Mouse (Mus musculus): ENCODE data around the gene Dusp3. TPM values are rescaled to one million over a fixed set of nuclear protein-coding genes. Genes with fewer than 3 reads are reported as not detected.

Dusp3 gene
- polyA plus RNA-seq, 1 experiment = 0.02 TPM

GRCm38 (mm10) chr11:101964647-101965046 lies 22.2 kb downstream of the Dusp3 start:
- Histone ChIP-seq H3K4me3 (replicated peaks) (no peak overlapping the region), H3K4me1 (ENCODE audit: control insufficient read depth) (no peaks in the 10 kb centered on the region), H3K27me3 (ENCODE audit: control insufficient read depth) (peaks cover 78% of the 10 kb centered on the region), H3K9me3 (ENCODE audit: control insufficient read depth, low read length) (peaks cover 3% of the 10 kb centered on the region; the same call in 1 of the 2 replicates), H3K36me3 (ENCODE audit: control insufficient read depth) (no peaks in the 10 kb centered on the region)
- TF ChIP-seq TAL1 (IDR thresholded peaks at IDR 0.05; ENCODE audit: low read length) (no peak), GATA1 (IDR thresholded peaks at IDR 0.05; ENCODE audit: low read length) (no peak)

- no peaks in the 10 kb centered on the region for H3K36me3 ChIP-seq (ENCODE audit: control insufficient read depth)
- H3K9me3 ChIP-seq (ENCODE audit: control insufficient read depth, low read length) = peaks cover 3% of the 10 kb centered on the region; the same call in 1 of the 2 replicates
- H3K27me3 ChIP-seq (ENCODE audit: control insufficient read depth) = peaks cover 83% of the 10 kb centered on the region
- no peaks in the 10 kb centered on the region for H3K4me1 ChIP-seq (ENCODE audit: control insufficient read depth)
- TF ChIP-seq GATA1 (IDR thresholded peaks at IDR 0.05; ENCODE audit: low read length) (no peak), TAL1 (IDR thresholded peaks at IDR 0.05; ENCODE audit: low read length) (no peak)
- H3K4me3 ChIP-seq (replicated peaks) = peak overlapping the region; percentile 16
These were observed 23.1 kb downstream of the Dusp3 start for GRCm38 (mm10) chr11:101963473-101964291.

DNA sequence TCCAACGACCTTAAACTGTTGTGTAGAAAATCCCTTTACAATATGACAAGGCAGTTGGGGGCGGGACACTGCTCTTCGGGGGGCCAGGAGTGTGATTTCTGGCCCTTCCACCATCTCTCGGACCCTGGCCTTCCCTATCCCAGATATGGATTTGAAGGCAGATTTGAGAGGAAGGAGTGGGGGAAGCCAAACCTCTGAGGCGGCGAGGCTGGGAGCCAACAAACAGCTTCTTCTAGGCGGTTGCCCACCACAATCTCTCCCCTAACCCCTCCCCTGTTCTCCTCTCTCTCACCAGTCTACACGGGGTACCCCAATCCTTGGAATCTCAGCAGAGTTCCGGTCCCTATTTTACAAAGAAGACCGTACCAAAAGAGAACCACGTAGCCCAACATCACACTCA lies 23.8 kb downstream of the Dusp3 start:
- Histone ChIP-seq H3K4me1 (ENCODE audit: control insufficient read depth) (no peaks in the 10 kb centered on the region), H3K27me3 (ENCODE audit: control insufficient read depth) (peaks cover 82% of the 10 kb centered on the region), H3K36me3 (ENCODE audit: control insufficient read depth) (no peaks in the 10 kb centered on the region), H3K9me3 (ENCODE audit: control insufficient read depth, low read length) (peaks cover 3% of the 10 kb centered on the region; the same call in 1 of the 2 replicates), H3K4me3 (replicated peaks) (no peak overlapping the region)
- no peak for TF ChIP-seq GATA1 (IDR thresholded peaks at IDR 0.05; ENCODE audit: low read length)
- TF ChIP-seq TAL1 (IDR thresholded peaks at IDR 0.05; ENCODE audit: low read length) = no peak

- no peak for TF ChIP-seq TAL1 (IDR thresholded peaks at IDR 0.05; ENCODE audit: low read length)
- TF ChIP-seq GATA1 (IDR thresholded peaks at IDR 0.05; ENCODE audit: low read length) = no peak
- H3K4me3 ChIP-seq (replicated peaks) = no peak overlapping the region
- no peaks in the 10 kb centered on the region for H3K9me3 ChIP-seq (ENCODE audit: control insufficient read depth, low read length)
- peaks cover 41% of the 10 kb centered on the region for H3K27me3 ChIP-seq (ENCODE audit: control insufficient read depth)
- H3K36me3 ChIP-seq (ENCODE audit: control insufficient read depth) = no peaks in the 10 kb centered on the region
- H3K4me1 ChIP-seq (ENCODE audit: control insufficient read depth) = peaks cover 6% of the 10 kb centered on the region
These were observed 29.3 kb downstream of the Dusp3 start for GRCm38 (mm10) chr11:101957476-101957875.

GRCm38 (mm10) chr11:101953441-101953840 lies 33.4 kb downstream of the Dusp3 start:
- Histone ChIP-seq H3K27me3 (ENCODE audit: control insufficient read depth) (peaks cover 22% of the 10 kb centered on the region), H3K4me3 (replicated peaks) (no peak overlapping the region)
- TF ChIP-seq GATA1 (IDR thresholded peaks at IDR 0.05; ENCODE audit: low read length) (no peak), TAL1 (IDR thresholded peaks at IDR 0.05; ENCODE audit: low read length) (no peak)

GRCm38 (mm10) chr11:101952541-101953341 lies 34.1 kb downstream of the Dusp3 start:
- Histone ChIP-seq H3K27me3 (ENCODE audit: control insufficient read depth) (peaks cover 22% of the 10 kb centered on the region), H3K4me1 (ENCODE audit: control insufficient read depth) (peaks cover 6% of the 10 kb centered on the region), H3K36me3 (ENCODE audit: control insufficient read depth) (no peaks in the 10 kb centered on the region), H3K9me3 (ENCODE audit: control insufficient read depth, low read length) (no peaks in the 10 kb centered on the region), H3K4me3 (replicated peaks) (no peak overlapping the region)
- TF ChIP-seq TAL1 (IDR thresholded peaks at IDR 0.05; ENCODE audit: low read length) = no peak
- no peak for TF ChIP-seq GATA1 (IDR thresholded peaks at IDR 0.05; ENCODE audit: low read length)

More at GRCm38 (mm10) chr11:101953441-101953840, 33.4 kb downstream of the Dusp3 start:
- Histone ChIP-seq H3K9me3 (ENCODE audit: control insufficient read depth, low read length) (no peaks in the 10 kb centered on the region), H3K4me1 (ENCODE audit: control insufficient read depth) (peaks cover 6% of the 10 kb centered on the region), H3K36me3 (ENCODE audit: control insufficient read depth) (no peaks in the 10 kb centered on the region)

- H3K4me1 ChIP-seq (ENCODE audit: control insufficient read depth) = peaks cover 6% of the 10 kb centered on the region
- H3K4me3 ChIP-seq (replicated peaks) = no peak overlapping the region
- H3K27me3 ChIP-seq (ENCODE audit: control insufficient read depth) = peaks cover 22% of the 10 kb centered on the region
- no peaks in the 10 kb centered on the region for H3K9me3 ChIP-seq (ENCODE audit: control insufficient read depth, low read length)
- TF ChIP-seq TAL1 (IDR thresholded peaks at IDR 0.05; ENCODE audit: low read length) (no peak), GATA1 (IDR thresholded peaks at IDR 0.05; ENCODE audit: low read length) (no peak)
- no peaks in the 10 kb centered on the region for H3K36me3 ChIP-seq (ENCODE audit: control insufficient read depth)
These were observed 36.8 kb downstream of the Dusp3 start for GRCm38 (mm10) chr11:101950021-101950420.

- Histone ChIP-seq H3K4me3 (replicated peaks) (no peak overlapping the region), H3K4me1 (ENCODE audit: control insufficient read depth) (no peaks in the 10 kb centered on the region), H3K27me3 (ENCODE audit: control insufficient read depth) (peaks cover 2% of the 10 kb centered on the region; the same call in 1 of the 2 replicates)
These were observed 40.3 kb downstream of the Dusp3 start for GRCm38 (mm10) chr11:101946525-101946924.

DNA sequence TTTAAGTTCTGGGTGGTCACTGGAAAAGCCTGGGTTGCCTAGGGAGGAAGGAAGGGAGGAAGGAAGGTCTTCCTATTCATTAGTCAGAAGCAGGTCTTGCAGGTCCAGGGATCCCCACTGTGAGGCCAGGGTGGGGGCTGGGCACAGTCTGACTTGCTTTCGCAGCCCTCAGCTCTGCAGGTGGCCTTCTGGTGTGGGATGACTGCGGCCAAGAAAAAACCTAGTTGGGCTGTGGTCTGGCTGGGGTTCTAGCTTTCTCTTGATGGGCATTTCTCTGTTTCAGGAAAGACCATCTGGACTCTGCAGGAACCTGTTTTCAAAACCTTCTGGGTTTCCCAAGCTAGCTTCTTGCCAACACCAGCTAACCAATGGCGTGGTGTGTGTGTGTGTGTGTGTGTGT lies 43.8 kb downstream of the Dusp3 start:
- no peak for TF ChIP-seq TAL1 (IDR thresholded peaks at IDR 0.05; ENCODE audit: low read length)
- no peak for TF ChIP-seq GATA1 (IDR thresholded peaks at IDR 0.05; ENCODE audit: low read length)
- no peaks in the 10 kb centered on the region for H3K4me1 ChIP-seq (ENCODE audit: control insufficient read depth)
- peaks cover 17% of the 10 kb centered on the region for H3K27me3 ChIP-seq (ENCODE audit: control insufficient read depth)
- no peak overlapping the region for H3K4me3 ChIP-seq (replicated peaks)
- no peaks in the 10 kb centered on the region for H3K9me3 ChIP-seq (ENCODE audit: control insufficient read depth, low read length)
- H3K36me3 ChIP-seq (ENCODE audit: control insufficient read depth) = no peaks in the 10 kb centered on the region

More at GRCm38 (mm10) chr11:101946525-101946924, 40.3 kb downstream of the Dusp3 start:
- TF ChIP-seq GATA1 (IDR thresholded peaks at IDR 0.05; ENCODE audit: low read length) (no peak), TAL1 (IDR thresholded peaks at IDR 0.05; ENCODE audit: low read length) (no peak)
- Histone ChIP-seq H3K9me3 (ENCODE audit: control insufficient read depth, low read length) (no peaks in the 10 kb centered on the region), H3K36me3 (ENCODE audit: control insufficient read depth) (no peaks in the 10 kb centered on the region)
